Mouse (Mus musculus) neural tube, embryonic 14.5 days (tissue): Measurements from ENCODE around the gene Pi16. TPM values are rescaled to one million over a fixed set of nuclear protein-coding genes. Genes with fewer than 3 reads are reported as not detected.

Source experiments
- ATAC-seq: fragments of 200-750 bp; cut with Nextera tagmentation; 2 replicates; pipeline ENCODE4 v1.8.0; 2017; ENCODE audit warnings: low read depth, mild to moderate bottlenecking, moderate TSS enrichment, moderate library complexity
- H3K27ac ChIP-seq: fragments of 300-500 bp; sonication (generic); 2 replicates; pipeline ENCODE4 v1.5.1; 2014; ENCODE audit warnings: low read depth, mild to moderate bottlenecking, control low read depth, low read length, moderate library complexity, mixed read lengths
- H3K27me3 ChIP-seq: fragments of 300-500 bp; sonication (generic); 2 replicates; pipeline ENCODE4 v1.6.1; 2014; ENCODE audit warnings: low read length; ENCODE audit not compliant: control insufficient read depth, insufficient read depth
- H3K36me3 ChIP-seq: fragments of 300-500 bp; sonication (generic); 2 replicates; pipeline ENCODE4 v1.6.1; 2014; ENCODE audit warnings: low read length, mixed read lengths; ENCODE audit not compliant: control insufficient read depth, insufficient read depth
- H3K4me1 ChIP-seq: fragments of 300-500 bp; sonication (generic); 2 replicates; pipeline ENCODE4 v1.6.1; 2014; ENCODE audit warnings: low read length; ENCODE audit not compliant: control insufficient read depth, insufficient read depth
- H3K4me2 ChIP-seq: fragments of 300-500 bp; sonication (generic); 2 replicates; pipeline ENCODE4 v1.6.1; 2014; ENCODE audit warnings: mild to moderate bottlenecking, low read depth, low read length, control low read depth
- H3K4me3 ChIP-seq: fragments of 300-500 bp; sonication (generic); 2 replicates; pipeline ENCODE4 v1.5.1; 2014; ENCODE audit warnings: low read depth, low read length, control low read depth, mixed read lengths
- H3K9ac ChIP-seq: fragments of 300-500 bp; sonication (generic); replicated peaks from 2 replicates; pipeline ENCODE4 v1.6.1; 2014; ENCODE audit warnings: low read depth, mild to moderate bottlenecking, control low read depth, low read length, mixed read lengths
- H3K9me3 ChIP-seq: fragments of 300-500 bp; sonication (generic); 2 replicates; pipeline ENCODE4 v1.6.1; 2016; ENCODE audit warnings: low read length; ENCODE audit not compliant: control insufficient read depth
- WGBS: fragments of 180-500 bp; shearing (Covaris S2); extraction: QIAGEN DNeasy Blood & Tissue Kit; methylation state at CpG from one replicate; pipeline ENCODE4 v1.1.7; 2014; 5-methylcytosine and 5-hydroxymethylcytosine counted together
- polyA plus RNA-seq: library from polyadenylated mRNA; unstranded; fragments of >200 nt; fragmentation: Nextera tagmentation; extraction: Ambion mirVana; gene quantifications from 2 replicates; pipeline ENCODE4 v1.2.1, GENCODE M21; 2014

The Pi16 gene
- polyA plus RNA-seq, 1 experiment from 2014 or later, result 0.92 TPM

DNA sequence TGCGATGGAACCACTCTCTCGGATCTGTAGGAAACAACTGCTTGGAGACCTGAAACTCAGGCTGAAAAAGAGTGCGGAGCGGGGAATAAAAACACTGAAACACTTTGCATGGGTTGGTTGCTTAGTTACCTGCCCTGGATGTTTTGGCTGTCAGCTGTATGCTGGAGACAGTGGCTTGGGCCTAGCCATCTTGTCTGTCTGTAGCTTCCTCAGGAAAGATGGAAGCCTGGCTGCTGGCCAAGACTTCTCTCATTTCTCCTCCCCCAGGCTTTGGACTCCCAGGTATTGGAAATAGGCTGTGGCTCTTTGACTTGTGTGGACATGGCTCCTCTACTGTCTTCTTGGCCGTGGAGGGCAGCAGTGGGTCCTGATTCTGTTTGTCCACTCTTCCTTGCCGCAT lies 16.1 kb upstream of the Pi16 start:
- no peaks in the 10 kb centered on the region for H3K4me1 ChIP-seq
- no peaks in the 10 kb centered on the region for H3K9me3 ChIP-seq
- H3K9ac ChIP-seq, result no peak overlapping the region
- no peak overlapping the region for H3K27ac ChIP-seq
- H3K36me3 ChIP-seq, result peaks cover 22% of the 10 kb centered on the region; the same call in 1 of the 2 replicates
- 95% methylated on average over 6 of the region's 6 CpGs for WGBS
- ATAC-seq, result no peak
- H3K4me3 ChIP-seq, result no peak overlapping the region
- H3K4me2 ChIP-seq, result no peak overlapping the region
- H3K27me3 ChIP-seq, result no peaks in the 10 kb centered on the region

GRCm38 (mm10) chr17:29302149-29302548 lies 15.3 kb upstream of the Pi16 start:
- 76% methylated on average over 5 of the region's 5 CpGs for WGBS
- peaks cover 16% of the 10 kb centered on the region; the same call in 1 of the 2 replicates for H3K36me3 ChIP-seq
- H3K9ac ChIP-seq, result no peak overlapping the region
- ATAC-seq, result no peak
- H3K4me2 ChIP-seq, result no peak overlapping the region
- H3K4me3 ChIP-seq, result no peak overlapping the region
- no peaks in the 10 kb centered on the region for H3K27me3 ChIP-seq
- no peaks in the 10 kb centered on the region for H3K9me3 ChIP-seq
- H3K27ac ChIP-seq, result no peak overlapping the region
- H3K4me1 ChIP-seq, result no peaks in the 10 kb centered on the region

- H3K4me2 ChIP-seq, result no peak overlapping the region
- no peaks in the 10 kb centered on the region for H3K9me3 ChIP-seq
- ATAC-seq, result no peak
- H3K4me1 ChIP-seq, result no peaks in the 10 kb centered on the region
- WGBS, result 58% methylated on average over 3 of the region's 3 CpGs
- H3K9ac ChIP-seq, result no peak overlapping the region
- H3K4me3 ChIP-seq, result no peak overlapping the region
- H3K36me3 ChIP-seq, result peaks cover 16% of the 10 kb centered on the region; the same call in 1 of the 2 replicates
- no peaks in the 10 kb centered on the region for H3K27me3 ChIP-seq
- H3K27ac ChIP-seq, result no peak overlapping the region; the same call in 1 of the 2 replicates
These were observed 14.4 kb upstream of the Pi16 start for GRCm38 (mm10) chr17:29303087-29303486.

DNA sequence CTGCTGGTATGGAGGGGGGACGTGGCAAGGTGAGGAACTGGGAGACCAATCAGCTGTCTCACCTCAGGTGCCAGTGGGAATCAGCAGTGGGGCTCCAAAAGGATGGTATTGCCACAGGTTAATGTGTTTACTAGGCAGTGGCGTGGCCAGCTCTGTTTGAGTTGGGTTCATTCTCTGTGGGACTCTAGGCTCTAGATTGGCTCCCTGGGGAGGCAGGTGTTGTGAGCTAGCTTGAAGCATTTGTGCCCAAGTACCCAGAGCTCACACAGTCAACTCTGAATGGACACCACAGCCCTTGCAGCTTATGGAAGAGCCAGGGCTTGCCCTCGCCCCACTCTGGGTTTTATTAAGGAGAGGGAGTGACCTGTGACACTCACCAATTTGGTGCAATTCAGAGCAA lies 13.6 kb upstream of the Pi16 start:
- Histone ChIP-seq H3K4me3 (no peak overlapping the region), H3K27me3 (no peaks in the 10 kb centered on the region), H3K9ac (no peak overlapping the region), H3K9me3 (no peaks in the 10 kb centered on the region), H3K4me1 (no peaks in the 10 kb centered on the region), H3K27ac (no peak overlapping the region), H3K4me2 (no peak overlapping the region), H3K36me3 (peaks cover 9% of the 10 kb centered on the region; the same call in 1 of the 2 replicates)
- no peak for ATAC-seq
- WGBS, result 62% methylated on average over 3 of the region's 3 CpGs

- Histone ChIP-seq H3K27ac (no peak overlapping the region), H3K4me3 (no peak overlapping the region), H3K9me3 (no peaks in the 10 kb centered on the region), H3K4me2 (no peak overlapping the region), H3K27me3 (no peaks in the 10 kb centered on the region), H3K9ac (no peak overlapping the region), H3K4me1 (no peaks in the 10 kb centered on the region), H3K36me3 (peaks cover 4% of the 10 kb centered on the region; the same call in 1 of the 2 replicates)
- 72% methylated on average over 13 of the region's 13 CpGs for WGBS
- ATAC-seq, result no peak
These were observed 13.0 kb upstream of the Pi16 start for GRCm38 (mm10) chr17:29304376-29305057.

DNA sequence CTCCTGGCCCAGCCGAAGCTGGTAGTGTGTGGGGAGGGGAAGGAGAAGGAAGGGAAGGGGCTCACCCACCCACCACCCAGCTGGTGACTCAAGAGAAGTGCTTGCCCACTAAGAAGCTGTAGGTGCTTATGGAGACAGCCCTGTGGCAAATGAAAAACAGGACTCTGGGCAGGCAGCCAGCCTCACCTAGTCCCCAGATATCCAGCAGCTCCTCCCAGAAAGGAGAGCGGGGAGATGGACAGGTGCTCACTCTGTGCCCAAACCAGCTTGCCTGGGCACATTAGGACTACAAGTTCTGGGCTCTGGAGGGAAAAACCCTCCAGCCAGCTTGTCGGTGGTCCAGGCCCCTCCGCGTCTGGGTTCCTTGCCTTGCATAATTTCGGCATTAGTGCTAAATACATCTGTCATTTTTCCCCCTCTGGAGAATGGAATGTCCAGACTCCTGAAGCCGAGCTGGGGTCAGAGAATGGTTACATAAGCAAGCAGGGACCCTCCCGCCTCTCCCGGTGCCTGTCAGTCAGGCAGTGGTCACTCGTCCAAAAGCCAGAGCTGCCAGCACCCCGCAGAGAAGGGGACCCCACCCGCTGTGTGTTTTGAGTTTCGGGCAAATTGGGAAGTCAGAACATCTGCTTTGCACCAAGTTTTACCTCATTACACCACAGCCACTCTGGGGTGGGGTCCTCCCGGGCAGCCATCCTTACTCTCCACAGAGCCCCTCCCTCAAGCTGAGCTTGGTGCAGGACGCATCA lies 12.2 kb upstream of the Pi16 start:
- no peak overlapping the region for H3K9ac ChIP-seq
- H3K9me3 ChIP-seq, result no peaks in the 10 kb centered on the region
- no peak overlapping the region for H3K4me3 ChIP-seq
- WGBS, result 49% methylated on average over 15 of the region's 15 CpGs
- ATAC-seq, result no peak
- H3K4me1 ChIP-seq, result no peaks in the 10 kb centered on the region
- H3K27ac ChIP-seq, result no peak overlapping the region; the same call in 1 of the 2 replicates
- no peaks in the 10 kb centered on the region for H3K27me3 ChIP-seq
- peaks cover 4% of the 10 kb centered on the region; the same call in 1 of the 2 replicates for H3K36me3 ChIP-seq
- H3K4me2 ChIP-seq, result no peak overlapping the region

GRCm38 (mm10) chr17:29305871-29306270 lies 11.6 kb upstream of the Pi16 start:
- 67% methylated on average over 7 of the region's 7 CpGs for WGBS
- no peak overlapping the region for H3K9ac ChIP-seq
- no peak for ATAC-seq
- no peak overlapping the region for H3K4me3 ChIP-seq
- H3K27me3 ChIP-seq, result no peaks in the 10 kb centered on the region
- no peak overlapping the region for H3K4me2 ChIP-seq
- H3K4me1 ChIP-seq, result no peaks in the 10 kb centered on the region
- peaks cover under 1% of the 10 kb centered on the region; the same call in 1 of the 2 replicates for H3K36me3 ChIP-seq
- no peaks in the 10 kb centered on the region for H3K9me3 ChIP-seq
- H3K27ac ChIP-seq, result no peak overlapping the region

DNA sequence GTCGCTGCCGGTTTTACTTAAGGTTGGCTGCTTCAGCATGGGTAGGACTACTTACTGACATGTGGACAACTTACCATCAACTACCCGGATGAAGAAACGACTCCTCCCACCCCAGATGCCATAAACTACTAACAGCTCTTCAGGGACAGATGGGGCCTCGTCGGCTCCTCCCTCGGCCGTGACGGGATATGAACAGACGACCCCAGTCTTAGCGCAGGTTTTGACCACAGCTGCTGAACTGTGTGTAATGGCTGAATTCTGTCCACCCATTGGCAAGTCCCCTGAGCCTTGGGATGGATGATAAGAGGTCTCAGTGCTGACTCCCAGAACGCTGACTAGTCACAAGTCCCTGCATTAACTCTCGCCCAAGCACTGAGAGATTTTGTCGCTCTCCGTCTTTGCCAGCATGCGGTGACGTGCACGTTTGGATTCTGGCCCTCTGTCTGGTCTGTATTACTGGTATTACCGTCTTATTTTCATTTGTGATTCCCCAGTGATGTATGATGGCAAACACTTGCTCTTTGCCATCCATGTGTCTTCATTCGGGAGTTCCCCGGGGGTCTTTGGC lies 7.3 kb upstream of the Pi16 start:
- Histone ChIP-seq H3K9me3 (no peaks in the 10 kb centered on the region), H3K9ac (no peak overlapping the region), H3K27me3 (no peaks in the 10 kb centered on the region), H3K36me3 (no peaks in the 10 kb centered on the region), H3K4me3 (no peak overlapping the region), H3K4me1 (no peaks in the 10 kb centered on the region), H3K27ac (no peak overlapping the region), H3K4me2 (no peak overlapping the region)
- 51% methylated on average over 21 of the region's 21 CpGs for WGBS
- ATAC-seq, result 0 out of 2 replicates have a peak, but pooled peaks have one; percentile 14

- no peak overlapping the region for H3K4me2 ChIP-seq
- no peaks in the 10 kb centered on the region for H3K27me3 ChIP-seq
- no peak overlapping the region for H3K27ac ChIP-seq
- no peaks in the 10 kb centered on the region for H3K36me3 ChIP-seq
- no peaks in the 10 kb centered on the region for H3K4me1 ChIP-seq
- no peak overlapping the region for H3K9ac ChIP-seq
- H3K4me3 ChIP-seq, result no peak overlapping the region
- H3K9me3 ChIP-seq, result no peaks in the 10 kb centered on the region
- no peak for ATAC-seq
- 91% methylated on average over 8 of the region's 8 CpGs for WGBS
These were observed 5.9 kb upstream of the Pi16 start for GRCm38 (mm10) chr17:29311602-29312001.
